Mouse (Mus musculus): ENCODE measurements around the gene Donson. TPM values are rescaled to one million over a fixed set of nuclear protein-coding genes. Genes with fewer than 3 reads are reported as not detected.

Gene Donson
- polyA plus RNA-seq, 1 experiment from 2014 or later, result 16.9 TPM

DNA sequence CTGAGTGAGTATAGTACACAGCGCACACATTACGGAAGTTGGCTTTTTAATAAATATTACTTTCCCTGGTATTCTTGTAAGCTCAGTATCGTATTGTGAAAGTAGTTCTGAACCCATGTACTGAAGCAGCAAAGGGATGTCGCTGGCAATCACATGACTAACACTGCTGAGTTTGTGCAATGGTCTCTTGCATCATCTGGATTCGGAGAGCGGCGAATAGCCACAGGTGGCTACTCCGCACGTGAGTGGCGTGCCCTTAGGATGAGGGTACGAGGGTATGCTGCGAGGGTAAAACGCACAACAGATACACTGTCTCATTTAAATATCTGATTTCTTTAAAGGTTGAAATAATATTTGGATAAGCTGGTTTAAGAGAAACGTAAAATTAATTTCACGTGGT lies 38.9 kb upstream of the Donson start:
- Histone ChIP-seq H3K9ac (ENCODE audit: low read length) (peak overlapping the region; percentile 76; the same call in 1 of the 2 replicates), H3K9me3 (replicated peaks; ENCODE audit: control insufficient read depth, low read length) (no peaks in the 10 kb centered on the region), H3K36me3 (ENCODE audit: control insufficient read depth, insufficient read depth, low read length) (no peaks in the 10 kb centered on the region), H3K27me3 (ENCODE audit: control insufficient read depth, insufficient read depth, low read length) (no peaks in the 10 kb centered on the region), H3K27ac (ENCODE audit: low read length) (no peak overlapping the region), H3K4me3 (replicated peaks; ENCODE audit: low read length) (peak overlapping the region; percentile 85), H3K4me1 (ENCODE audit: control insufficient read depth, insufficient read depth, low read length) (peaks cover 18% of the 10 kb centered on the region), H3K4me2 (ENCODE audit: low read depth, low read length) (peak overlapping the region; percentile 82)
- WGBS, result 81% methylated on average over 15 of the region's 15 CpGs
- ATAC-seq (ENCODE audit: insufficient read depth, low FRiP score), result no peak

DNA sequence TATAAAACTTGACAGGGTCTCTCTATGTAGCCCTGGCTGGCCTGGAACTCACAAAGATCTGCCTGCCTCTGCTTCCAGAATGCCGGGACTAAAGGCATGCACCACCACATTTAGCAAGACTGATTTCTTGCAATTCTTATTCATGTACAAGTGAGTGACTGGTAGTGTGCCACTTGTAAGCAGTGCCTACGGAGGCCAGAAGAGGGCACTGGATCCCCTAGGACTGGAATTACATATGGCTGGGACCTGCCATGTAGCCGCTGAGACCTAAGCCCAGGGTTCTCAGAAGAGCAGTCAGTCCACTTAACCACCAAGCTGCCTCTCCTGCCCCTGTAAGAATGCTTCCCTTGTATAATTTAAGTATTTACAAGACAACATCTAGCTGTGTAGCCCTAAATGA lies 35.7 kb upstream of the Donson start:
- Histone ChIP-seq H3K27ac (ENCODE audit: low read length) (no peak overlapping the region), H3K27me3 (ENCODE audit: control insufficient read depth, insufficient read depth, low read length) (no peaks in the 10 kb centered on the region), H3K4me1 (ENCODE audit: control insufficient read depth, insufficient read depth, low read length) (peaks cover 11% of the 10 kb centered on the region), H3K4me2 (ENCODE audit: low read depth, low read length) (no peak overlapping the region), H3K9me3 (replicated peaks; ENCODE audit: control insufficient read depth, low read length) (no peaks in the 10 kb centered on the region), H3K4me3 (replicated peaks; ENCODE audit: low read length) (no peak overlapping the region), H3K36me3 (ENCODE audit: control insufficient read depth, insufficient read depth, low read length) (0 out of 2 replicates have a peak, but pooled peaks cover 8% of the 10 kb centered on the region), H3K9ac (ENCODE audit: low read length) (no peak overlapping the region)
- no peak for ATAC-seq (ENCODE audit: insufficient read depth, low FRiP score)
- WGBS, result 54% methylated on average over 3 of the region's 3 CpGs

DNA sequence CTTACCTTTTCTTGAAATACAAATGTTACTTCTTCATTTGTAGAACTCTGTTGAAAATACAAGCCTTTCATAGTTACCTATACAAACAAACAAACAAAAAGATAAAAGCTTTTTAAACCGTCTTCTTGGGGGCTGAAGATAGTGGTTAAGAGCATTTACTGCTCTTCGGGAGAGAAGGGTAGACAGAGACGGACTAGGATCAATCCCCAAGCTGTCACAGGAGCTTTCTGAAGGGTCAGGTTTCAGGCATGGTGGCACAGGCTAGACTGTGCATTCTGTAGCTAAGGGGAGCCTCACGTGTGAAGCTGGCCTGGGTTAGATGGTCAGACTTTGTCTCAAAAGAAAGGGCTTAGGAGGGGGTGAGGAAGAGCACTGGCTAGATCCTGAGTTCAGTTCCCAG lies 28.8 kb upstream of the Donson start:
- H3K36me3 ChIP-seq (ENCODE audit: control insufficient read depth, insufficient read depth, low read length), result peaks cover 16% of the 10 kb centered on the region; the same call in 1 of the 2 replicates
- no peak overlapping the region for H3K4me2 ChIP-seq (ENCODE audit: low read depth, low read length)
- no peaks in the 10 kb centered on the region for H3K4me1 ChIP-seq (ENCODE audit: control insufficient read depth, insufficient read depth, low read length)
- H3K27ac ChIP-seq (ENCODE audit: low read length), result no peak overlapping the region
- no peak overlapping the region for H3K4me3 ChIP-seq (replicated peaks; ENCODE audit: low read length)
- no peaks in the 10 kb centered on the region for H3K27me3 ChIP-seq (ENCODE audit: control insufficient read depth, insufficient read depth, low read length)
- no peak overlapping the region for H3K9ac ChIP-seq (ENCODE audit: low read length)
- WGBS, result 77% methylated on average over 4 of the region's 4 CpGs
- H3K9me3 ChIP-seq (replicated peaks; ENCODE audit: control insufficient read depth, low read length), result no peaks in the 10 kb centered on the region
- no peak for ATAC-seq (ENCODE audit: insufficient read depth, low FRiP score)

DNA sequence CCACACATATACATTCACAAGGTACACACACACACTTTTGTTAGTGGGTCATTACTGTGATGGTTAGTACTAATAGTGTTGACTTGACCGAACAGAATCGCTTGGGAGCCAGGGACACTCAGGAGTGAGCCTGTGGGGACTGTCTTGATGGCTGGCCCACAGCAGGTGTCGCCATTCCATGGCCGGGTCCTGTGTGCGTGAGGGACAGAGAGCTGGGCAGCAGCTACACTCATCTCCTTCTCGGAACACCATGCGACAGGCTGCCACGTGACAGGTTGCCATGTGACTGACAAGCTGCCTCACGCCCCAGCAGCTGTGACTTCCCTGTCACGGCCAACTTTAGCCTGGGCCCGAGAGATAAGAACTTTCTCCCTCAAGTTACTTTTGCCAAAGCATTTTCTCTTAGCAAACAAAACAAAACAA lies 28.4 kb upstream of the Donson start:
- H3K4me1 ChIP-seq (ENCODE audit: control insufficient read depth, insufficient read depth, low read length), result no peaks in the 10 kb centered on the region
- H3K36me3 ChIP-seq (ENCODE audit: control insufficient read depth, insufficient read depth, low read length), result peaks cover 16% of the 10 kb centered on the region; the same call in 1 of the 2 replicates
- H3K9me3 ChIP-seq (replicated peaks; ENCODE audit: control insufficient read depth, low read length), result no peaks in the 10 kb centered on the region
- no peak overlapping the region for H3K4me3 ChIP-seq (replicated peaks; ENCODE audit: low read length)
- no peak overlapping the region for H3K9ac ChIP-seq (ENCODE audit: low read length)
- peak; percentile 56; the same call in 1 of the 2 replicates for ATAC-seq (ENCODE audit: insufficient read depth, low FRiP score)
- no peaks in the 10 kb centered on the region for H3K27me3 ChIP-seq (ENCODE audit: control insufficient read depth, insufficient read depth, low read length)
- H3K27ac ChIP-seq (ENCODE audit: low read length), result no peak overlapping the region
- WGBS, result 72% methylated on average over 11 of the region's 11 CpGs
- no peak overlapping the region for H3K4me2 ChIP-seq (ENCODE audit: low read depth, low read length)

DNA sequence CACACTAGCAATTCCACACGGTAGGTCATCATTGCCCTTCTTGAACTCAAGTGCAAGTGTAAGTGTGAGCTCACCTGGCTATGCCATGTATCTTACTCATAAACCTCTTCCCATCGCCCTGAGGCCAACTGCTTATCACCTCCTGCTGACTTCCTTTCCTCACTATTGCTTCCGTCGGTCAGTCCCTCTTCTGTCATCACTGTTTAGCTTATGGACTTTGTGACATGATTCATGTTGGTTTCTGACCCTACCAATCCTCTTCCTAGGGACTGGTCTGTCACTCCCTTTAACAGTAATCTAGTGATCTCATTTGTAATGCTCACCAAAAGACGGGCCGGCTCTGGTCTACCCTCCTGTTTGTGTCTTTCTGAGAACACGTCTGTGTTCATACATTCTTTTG lies 21.7 kb upstream of the Donson start:
- Histone ChIP-seq H3K4me2 (ENCODE audit: low read depth, low read length) (no peak overlapping the region), H3K4me1 (ENCODE audit: control insufficient read depth, insufficient read depth, low read length) (no peaks in the 10 kb centered on the region), H3K9ac (ENCODE audit: low read length) (no peak overlapping the region), H3K4me3 (replicated peaks; ENCODE audit: low read length) (no peak overlapping the region), H3K36me3 (ENCODE audit: control insufficient read depth, insufficient read depth, low read length) (peaks cover 9% of the 10 kb centered on the region; the same call in 1 of the 2 replicates), H3K27ac (ENCODE audit: low read length) (no peak overlapping the region), H3K9me3 (replicated peaks; ENCODE audit: control insufficient read depth, low read length) (no peaks in the 10 kb centered on the region), H3K27me3 (ENCODE audit: control insufficient read depth, insufficient read depth, low read length) (no peaks in the 10 kb centered on the region)
- no peak for ATAC-seq (ENCODE audit: insufficient read depth, low FRiP score)
- 75% methylated on average over 7 of the region's 7 CpGs for WGBS

DNA sequence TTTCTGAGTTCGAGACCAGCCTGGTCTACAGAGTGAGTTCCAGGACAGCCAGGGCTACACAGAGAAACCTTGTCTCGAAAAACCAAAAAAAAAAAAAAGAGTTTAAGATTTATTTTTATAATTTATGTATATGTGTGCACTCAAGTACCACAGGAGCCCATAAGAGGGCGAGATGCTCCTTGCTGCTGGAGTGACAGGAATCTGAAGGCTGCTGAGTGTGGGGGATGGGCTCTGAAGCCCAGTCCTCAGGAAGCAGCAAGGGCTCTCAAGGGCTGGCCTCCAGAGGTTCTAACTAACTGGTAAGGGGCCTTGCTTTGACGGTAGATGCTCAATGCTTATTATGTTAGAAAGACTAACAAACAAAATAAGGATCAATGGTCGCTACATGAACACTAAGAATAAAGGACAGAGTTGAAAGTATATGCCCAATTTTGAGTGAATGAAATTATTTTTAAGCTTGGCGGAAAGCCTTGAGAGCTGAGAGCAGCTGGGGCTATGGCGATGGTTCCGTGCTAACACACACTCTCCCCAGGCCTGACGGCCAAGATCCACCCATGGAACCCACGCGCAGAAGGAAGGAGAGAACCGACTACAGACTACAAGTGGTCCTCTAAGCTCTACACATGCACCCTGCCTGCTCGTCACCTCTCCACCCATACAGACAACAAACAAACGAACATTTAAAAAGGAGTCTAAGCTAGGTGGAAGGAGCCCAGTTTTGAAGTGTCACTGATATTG lies 16.2 kb upstream of the Donson start:
- Histone ChIP-seq H3K4me2 (ENCODE audit: low read depth, low read length) (no peak overlapping the region), H3K27ac (ENCODE audit: low read length) (no peak overlapping the region), H3K27me3 (ENCODE audit: control insufficient read depth, insufficient read depth, low read length) (no peaks in the 10 kb centered on the region), H3K36me3 (ENCODE audit: control insufficient read depth, insufficient read depth, low read length) (peaks cover 20% of the 10 kb centered on the region; the same call in 1 of the 2 replicates), H3K9me3 (replicated peaks; ENCODE audit: control insufficient read depth, low read length) (no peaks in the 10 kb centered on the region), H3K4me3 (replicated peaks; ENCODE audit: low read length) (no peak overlapping the region), H3K4me1 (ENCODE audit: control insufficient read depth, insufficient read depth, low read length) (no peaks in the 10 kb centered on the region), H3K9ac (ENCODE audit: low read length) (no peak overlapping the region)
- 89% methylated on average over 14 of the region's 14 CpGs for WGBS
- ATAC-seq (ENCODE audit: insufficient read depth, low FRiP score), result no peak

DNA sequence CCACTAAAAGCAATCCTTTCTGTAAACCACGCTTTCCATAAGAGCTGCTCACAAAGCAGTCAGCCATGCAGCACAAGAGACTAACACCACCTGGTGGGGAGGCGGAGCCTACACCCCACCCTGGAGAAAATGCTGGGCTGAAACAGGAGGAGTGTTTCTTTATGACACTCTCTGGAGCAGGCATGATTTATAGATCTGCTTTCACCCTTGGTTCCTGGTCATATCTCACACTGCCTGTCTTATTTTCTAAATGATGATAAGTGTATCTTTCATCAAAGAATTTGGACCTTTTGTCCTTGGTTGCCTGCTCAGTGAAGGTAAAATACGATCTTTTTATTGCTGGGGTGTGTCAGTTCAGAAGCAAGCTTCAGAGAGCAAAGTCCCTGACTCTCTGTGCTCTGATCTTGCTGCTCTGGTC lies 14.2 kb upstream of the Donson start:
- H3K4me1 ChIP-seq (ENCODE audit: control insufficient read depth, insufficient read depth, low read length), result no peaks in the 10 kb centered on the region
- no peaks in the 10 kb centered on the region for H3K27me3 ChIP-seq (ENCODE audit: control insufficient read depth, insufficient read depth, low read length)
- no peak overlapping the region for H3K4me3 ChIP-seq (replicated peaks; ENCODE audit: low read length)
- ATAC-seq (ENCODE audit: insufficient read depth, low FRiP score), result peak; percentile 83
- no peak overlapping the region for H3K9ac ChIP-seq (ENCODE audit: low read length)
- H3K27ac ChIP-seq (ENCODE audit: low read length), result no peak overlapping the region
- H3K4me2 ChIP-seq (ENCODE audit: low read depth, low read length), result no peak overlapping the region
- WGBS, result 33% methylated on average over 3 of the region's 3 CpGs
- H3K36me3 ChIP-seq (ENCODE audit: control insufficient read depth, insufficient read depth, low read length), result peaks cover 26% of the 10 kb centered on the region
- no peaks in the 10 kb centered on the region for H3K9me3 ChIP-seq (replicated peaks; ENCODE audit: control insufficient read depth, low read length)

DNA sequence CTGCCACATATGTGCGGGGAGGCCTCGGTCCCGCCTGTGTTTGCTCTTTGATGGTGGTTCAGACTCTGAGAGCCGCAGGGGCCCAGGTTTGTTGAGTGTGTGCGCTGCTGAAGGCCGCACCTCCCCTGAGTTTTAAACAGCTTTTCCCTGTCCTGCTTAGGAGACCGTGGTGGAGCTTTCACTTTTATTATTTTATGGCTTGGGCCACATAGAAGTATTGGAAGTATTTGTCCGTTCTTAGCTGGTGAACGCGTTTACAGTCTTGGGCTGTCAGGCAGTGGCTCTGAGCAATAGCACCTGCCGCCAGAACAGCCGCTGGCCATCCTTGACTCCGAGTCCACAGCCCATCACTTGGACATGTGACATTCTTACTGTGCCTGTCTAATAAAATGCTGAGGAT lies 13.3 kb upstream of the Donson start:
- no peak overlapping the region for H3K4me3 ChIP-seq (replicated peaks; ENCODE audit: low read length)
- peaks cover 26% of the 10 kb centered on the region for H3K36me3 ChIP-seq (ENCODE audit: control insufficient read depth, insufficient read depth, low read length)
- no peaks in the 10 kb centered on the region for H3K4me1 ChIP-seq (ENCODE audit: control insufficient read depth, insufficient read depth, low read length)
- peak overlapping the region; percentile 48 for H3K27ac ChIP-seq (ENCODE audit: low read length)
- ATAC-seq (ENCODE audit: insufficient read depth, low FRiP score), result peak; percentile 25; the same call in 1 of the 2 replicates
- no peaks in the 10 kb centered on the region for H3K27me3 ChIP-seq (ENCODE audit: control insufficient read depth, insufficient read depth, low read length)
- H3K9me3 ChIP-seq (replicated peaks; ENCODE audit: control insufficient read depth, low read length), result no peaks in the 10 kb centered on the region
- 0 out of 2 replicates have a peak overlapping the region, but pooled peaks have one; percentile 7 for H3K9ac ChIP-seq (ENCODE audit: low read length)
- peak overlapping the region; percentile 25 for H3K4me2 ChIP-seq (ENCODE audit: low read depth, low read length)
- 38% methylated on average over 13 of the region's 13 CpGs for WGBS

DNA sequence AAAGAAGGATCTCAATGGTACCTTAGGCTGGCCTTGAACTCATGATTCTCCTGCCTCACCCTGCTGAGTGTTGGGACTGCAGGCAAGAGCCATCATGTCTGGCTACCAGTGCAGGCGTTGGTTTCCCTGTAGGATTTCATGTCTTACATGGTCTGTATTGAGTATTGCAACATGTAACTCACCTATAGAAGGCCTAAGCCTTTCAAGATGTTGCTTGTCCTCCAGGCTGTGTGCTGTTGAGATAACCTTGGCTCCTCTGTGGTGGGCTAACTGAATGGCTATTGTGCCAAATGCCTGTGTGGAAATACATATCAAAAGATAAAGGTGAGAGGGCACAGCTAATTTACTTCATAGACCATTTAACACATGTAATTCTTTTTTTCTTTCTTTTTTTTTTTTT lies 10.4 kb upstream of the Donson start:
- Histone ChIP-seq H3K4me3 (replicated peaks; ENCODE audit: low read length) (no peak overlapping the region), H3K9me3 (replicated peaks; ENCODE audit: control insufficient read depth, low read length) (no peaks in the 10 kb centered on the region), H3K9ac (ENCODE audit: low read length) (no peak overlapping the region), H3K4me2 (ENCODE audit: low read depth, low read length) (no peak overlapping the region), H3K4me1 (ENCODE audit: control insufficient read depth, insufficient read depth, low read length) (no peaks in the 10 kb centered on the region), H3K27me3 (ENCODE audit: control insufficient read depth, insufficient read depth, low read length) (no peaks in the 10 kb centered on the region), H3K27ac (ENCODE audit: low read length) (no peak overlapping the region), H3K36me3 (ENCODE audit: control insufficient read depth, insufficient read depth, low read length) (peaks cover 20% of the 10 kb centered on the region)
- WGBS, result 93% methylated on average over 1 of the region's 1 CpGs
- no peak for ATAC-seq (ENCODE audit: insufficient read depth, low FRiP score)
